ENCODE assay signal across 9 mouse cellular contexts in the genomic region with DNA sequence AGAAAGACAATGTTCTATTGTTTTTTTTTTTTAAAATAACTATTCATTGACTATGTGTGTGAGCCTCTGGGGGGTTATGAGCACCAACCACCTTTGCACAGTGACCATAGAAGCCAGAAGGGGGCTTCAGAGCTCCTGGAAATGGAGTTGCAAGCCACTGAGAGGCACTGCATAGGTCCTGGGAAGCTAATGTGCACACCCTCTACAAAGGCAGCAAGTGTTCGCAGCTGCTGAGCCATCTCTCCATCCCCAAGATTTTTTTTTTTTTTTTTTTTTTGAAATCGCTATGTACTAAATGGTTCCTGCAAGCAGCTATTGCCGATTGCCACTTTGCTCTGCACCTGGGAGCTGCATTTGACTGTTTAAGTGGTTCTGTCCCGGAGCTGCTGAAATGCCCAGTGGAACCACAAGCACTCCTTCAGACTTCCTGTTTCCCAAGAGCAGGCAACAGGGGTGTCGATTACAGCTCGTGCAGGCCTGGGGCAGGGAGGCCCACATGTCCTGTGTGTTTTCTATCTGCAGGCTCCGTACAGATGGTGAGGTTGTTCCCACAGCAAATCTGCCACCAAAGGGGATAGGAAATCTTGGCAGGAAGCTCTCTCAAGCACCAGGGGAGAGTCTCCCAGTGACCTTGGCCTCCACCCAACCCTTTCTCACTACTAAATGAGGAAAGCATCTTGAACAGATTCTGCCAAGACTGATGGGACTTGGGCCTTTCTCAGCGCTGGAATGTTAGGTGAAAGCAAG. TPM values are rescaled to one million over a fixed set of nuclear protein-coding genes. Genes with fewer than 3 reads are reported as not detected.
A peak's percentile ranks its signal among the peaks of the same experiment; 100 is the strongest.
DNase-seq lines count a peak whose midpoint lies in the region; ATAC-seq and TF ChIP-seq lines count a peak whose summit lies in the region.
"Had no signal": no experiment of that assay in that cellular context is flagged by ENCODE, and none has a peak within 500 bp of the region (broad histone marks: within the 10 kb centered on the region; RNA-seq: fewer than 3 reads in every experiment).

No protein-coding gene starts in this region.

- TF ChIP-seq CTCF in thymus, adult 2 months (IDR thresholded peaks at IDR 0.05; ENCODE audit: borderline replicate concordance, control insufficient read depth, extremely low read depth, insufficient read depth, low read length, poor library complexity): no peak
- peak; percentile 6; the same call in 1 of the 2 replicates for TF ChIP-seq CTCF in lung, embryonic 14.5 days (IDR thresholded peaks at IDR 0.05; ENCODE audit: low read depth)

- H3K4me3 ChIP-seq in thymus, adult 2 months (ENCODE audit: control insufficient read depth, insufficient read depth, low read length): no peak overlapping the region
- no peak overlapping the region for H3K4me3 ChIP-seq in lung, embryonic 14.5 days (ENCODE audit: low read depth, low read length)
- H3K4me3 ChIP-seq: midbrain, embryonic 12.5 days had no signal

- no peaks in the 10 kb centered on the region for H3K9me3 ChIP-seq in lung, embryonic 14.5 days (ENCODE audit: low read depth, low read length)
- H3K9me3 ChIP-seq: midbrain, embryonic 12.5 days had no signal

- no peak overlapping the region for H3K27ac ChIP-seq in thymus, adult 2 months (ENCODE audit: control insufficient read depth, insufficient read depth, low read length)
- H3K27ac ChIP-seq in lung, embryonic 14.5 days (ENCODE audit: low read depth): peak overlapping the region; percentile 95
- H3K27ac ChIP-seq: midbrain, embryonic 12.5 days had no signal

- no peak for TF ChIP-seq POLR2A in thymus, adult 2 months (IDR thresholded peaks at IDR 0.05; ENCODE audit: control insufficient read depth, extremely low read depth, insufficient read depth, low read length, poor library complexity)

- peak; percentile 16; the same call in 1 of the 2 replicates for ATAC-seq in lung, embryonic 14.5 days (ENCODE audit: insufficient read depth)

- no peak overlapping the region for H3K9ac ChIP-seq in lung, embryonic 14.5 days
- H3K9ac ChIP-seq: midbrain, embryonic 12.5 days had no signal

- H3K4me2 ChIP-seq in lung, embryonic 14.5 days: no peak overlapping the region
- H3K4me2 ChIP-seq: midbrain, embryonic 12.5 days had no signal

- H3K4me1 ChIP-seq in thymus, adult 2 months (replicated peaks; ENCODE audit: control insufficient read depth, insufficient read depth, low read length): peaks cover 29% of the 10 kb centered on the region
- H3K4me1 ChIP-seq in lung, embryonic 14.5 days (ENCODE audit: insufficient read depth): peaks cover 59% of the 10 kb centered on the region

- H3K36me3 ChIP-seq in thymus, adult 2 months (ENCODE audit: control insufficient read depth, insufficient read depth, low read length): no peaks in the 10 kb centered on the region
- peaks cover 8% of the 10 kb centered on the region; the same call in 1 of the 2 replicates for H3K36me3 ChIP-seq in lung, embryonic 14.5 days (ENCODE audit: insufficient read depth)
- H3K36me3 ChIP-seq: midbrain, embryonic 12.5 days had no signal

- 15% methylated on average over 8 of the region's 8 CpGs for WGBS in thymus, adult 2 months
- 23% methylated on average over 8 of the region's 8 CpGs for WGBS in lung, embryonic 14.5 days

- no peaks in the 10 kb centered on the region for H3K27me3 ChIP-seq in thymus, adult 2 months (ENCODE audit: control insufficient read depth, insufficient read depth, low read length)
- H3K27me3 ChIP-seq in lung, embryonic 14.5 days (ENCODE audit: insufficient read depth, low read length): no peaks in the 10 kb centered on the region

- peak; percentile 18 for DNase-seq in thymus, postnatal 0 days (ENCODE audit: low spot score)
- no peak for DNase-seq in thymus, adult 2 months
- DNase-seq in cerebellum, postnatal 25 days: peak; percentile 55 to 64
- DNase-seq in heart, adult 8-10 months (ENCODE audit: low spot score): peak; percentile 92
- DNase-seq in kidney, adult 9 months: peak; percentile 87
- DNase-seq in lung, embryonic 14.5 days: peak; percentile 87
- peak; percentile 35 for DNase-seq in thymus, postnatal 4 days
- DNase-seq in retina, postnatal 1 day: no peak

RNA-seq across cellular contexts. Expression of a gene that starts 24.4 kb away (rescaled TPM):
- polyA plus RNA-seq in thymus, postnatal 0 days (2015; fragmentation: Nextera tagmentation; extraction: Ambion mirVana): 8.9 and 9.7 TPM in 2 replicates
- polyA plus RNA-seq in thymus, adult 2 months (2012; rRNA removed): 27.7 and 31.8 TPM in 2 replicates
- total RNA-seq in heart, adult 8-10 months (2022): 100 to 1,000 TPM; 103 to 124 (median 118) TPM
- 86.6 and 87.0 TPM in 2 replicates for polyA plus RNA-seq in lung, embryonic 14.5 days (2014; fragmentation: Nextera tagmentation; extraction: Ambion mirVana)

Comparison
In these comparisons a context has a peak if more than half of its experiments do, and no peak if none do; other contexts are left out.
1. DNase-seq: peak in thymus, postnatal 0 days (single experiment), cerebellum, postnatal 25 days (2 of 2), heart, adult 8-10 months (single experiment), kidney, adult 9 months (single experiment), lung, embryonic 14.5 days (single experiment) and thymus, postnatal 4 days (single experiment); none in thymus, adult 2 months (single experiment) and retina, postnatal 1 day (single experiment).